Mouse (Mus musculus) myocyte (in vitro differentiated cells): ENCODE measurements around the gene Cav1.

ENCODE experiments used
- E2F4 ChIP-seq: IDR thresholded peaks from one replicate; pipeline ENCODE4 v1.6.1; 2011; ENCODE audit warnings: mild to moderate bottlenecking, control low read depth, moderate library complexity; ENCODE audit not compliant: insufficient read depth
- MAX ChIP-seq: IDR thresholded peaks from one replicate; pipeline ENCODE4 v1.6.1; 2011; ENCODE audit warnings: low read depth, mild to moderate bottlenecking, control low read depth
- MYOD1 ChIP-seq, 3 experiments: IDR thresholded peaks; one replicate each; pipeline ENCODE4 v1.6.1; 2011; ENCODE audit warnings: control low read depth in 2 of 3, low read depth in 2 of 3, mild to moderate bottlenecking in 2 of 3, moderate library complexity in 1 of 3; ENCODE audit not compliant: insufficient read length in 2 of 3, control insufficient read depth in 1 of 3
- MYOG ChIP-seq, 3 experiments: IDR thresholded peaks; one replicate each; pipeline ENCODE4 v1.6.1; 2011; ENCODE audit warnings: control low read depth in 2 of 3, low read depth in 2 of 3, mild to moderate bottlenecking in 2 of 3; ENCODE audit not compliant: insufficient read length in 2 of 3, control insufficient read depth in 1 of 3, insufficient read depth in 1 of 3
- POLR2A ChIP-seq: IDR thresholded peaks from one replicate; pipeline ENCODE4 v1.6.1; 2011; ENCODE audit warnings: low read depth, mild to moderate bottlenecking, control low read depth, moderate library complexity; ENCODE audit not compliant: insufficient read length
- POLR2AphosphoS2 ChIP-seq: IDR thresholded peaks from one replicate; pipeline ENCODE4 v1.6.1; 2011; ENCODE audit warnings: low read depth, control low read depth; ENCODE audit not compliant: insufficient read length
- SRF ChIP-seq: IDR thresholded peaks from one replicate; pipeline ENCODE4 v1.6.1; 2011; ENCODE audit warnings: low read depth; ENCODE audit not compliant: control insufficient read depth, insufficient read length
- TCF12 ChIP-seq: IDR thresholded peaks from one replicate; pipeline ENCODE4 v1.6.1; 2011; ENCODE audit warnings: mild to moderate bottlenecking, control low read depth; ENCODE audit not compliant: poor library complexity, insufficient read depth, severe bottlenecking
- USF1 ChIP-seq: IDR thresholded peaks from one replicate; pipeline ENCODE4 v1.6.1; 2011; ENCODE audit warnings: low read depth, mild to moderate bottlenecking, control low read depth, moderate library complexity

DNA sequence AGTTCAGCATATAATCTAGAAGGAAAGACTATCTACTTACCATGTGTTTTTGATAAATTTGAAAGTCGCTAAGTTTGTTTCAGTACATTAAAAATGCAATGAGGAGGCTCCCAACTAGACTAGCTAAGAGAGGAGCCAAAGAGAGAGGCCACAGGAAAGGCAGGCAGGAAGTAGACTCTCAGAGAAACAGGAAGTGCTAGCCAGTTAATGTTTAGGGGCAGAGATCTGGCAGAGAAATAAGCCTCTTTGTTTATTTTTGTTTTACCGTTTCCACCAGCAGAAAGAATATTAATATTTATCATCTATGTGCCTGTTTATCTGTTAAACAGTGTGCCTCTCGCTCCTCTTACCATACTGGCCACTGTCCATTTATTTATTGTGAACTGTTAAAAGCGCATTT, 19.8 kb upstream of the Cav1 start:
- TF ChIP-seq MYOG (IDR thresholded peaks at IDR 0.05; ENCODE audit: control insufficient read depth in 1 of 3, insufficient read depth in 1 of 3, insufficient read length in 2 of 3, low read depth in 2 of 3) = no peak
- no peak for TF ChIP-seq SRF
- no peak for TF ChIP-seq E2F4
- TF ChIP-seq POLR2A = no peak
- no peak for TF ChIP-seq MAX
- TF ChIP-seq MYOD1 (IDR thresholded peaks at IDR 0.05; ENCODE audit: control insufficient read depth in 1 of 3, insufficient read length in 2 of 3, low read depth in 2 of 3) = no peak
- no peak for TF ChIP-seq POLR2AphosphoS2
- TF ChIP-seq USF1 = no peak
- TF ChIP-seq TCF12 = no peak
